Mouse (Mus musculus) midbrain, embryonic 11.5 days (tissue): ENCODE data around the gene Dnah17. TPM values are rescaled to one million over a fixed set of nuclear protein-coding genes. Genes with fewer than 3 reads are reported as not detected.

Experiments used
- ATAC-seq: fragments of 200-750 bp; cut with Nextera tagmentation; 2 replicates; pipeline ENCODE4 v1.8.0; 2017; ENCODE audit warnings: moderate TSS enrichment, moderate library complexity; ENCODE audit not compliant: low FRiP score
- DNase-seq: peaks from one replicate; pipeline ENCODE4 v3.0.0; 2015; ENCODE audit warnings: low spot score; ENCODE audit errors: missing footprints
- H3K27ac ChIP-seq: fragments of 300-500 bp; sonication (generic); 2 replicates; pipeline ENCODE4 v1.5.1; 2014; ENCODE audit warnings: low read depth, low read length
- H3K27me3 ChIP-seq: fragments of 300-500 bp; sonication (generic); 2 replicates; pipeline ENCODE4 v1.6.1; 2014; ENCODE audit warnings: mild to moderate bottlenecking, low read length, moderate library complexity, mixed read lengths; ENCODE audit not compliant: control insufficient read depth, insufficient read depth
- H3K36me3 ChIP-seq: fragments of 300-500 bp; sonication (generic); 2 replicates; pipeline ENCODE4 v1.6.1; 2014; ENCODE audit warnings: mild to moderate bottlenecking, low read length, moderate library complexity, mixed read lengths; ENCODE audit not compliant: control insufficient read depth, insufficient read depth
- H3K4me1 ChIP-seq: fragments of 300-500 bp; sonication (generic); 2 replicates; pipeline ENCODE4 v1.6.1; 2014; ENCODE audit warnings: low read length; ENCODE audit not compliant: control insufficient read depth, insufficient read depth
- H3K4me2 ChIP-seq: fragments of 300-500 bp; sonication (generic); 2 replicates; pipeline ENCODE4 v1.6.1; 2014; ENCODE audit warnings: mild to moderate bottlenecking, moderate library complexity
- H3K4me3 ChIP-seq: fragments of 300-500 bp; sonication (generic); 2 replicates; pipeline ENCODE4 v1.5.1; 2014; ENCODE audit warnings: low read depth, low read length
- H3K9ac ChIP-seq: fragments of 300-500 bp; sonication (generic); 2 replicates; pipeline ENCODE4 v1.6.1; 2014; ENCODE audit warnings: low read length
- H3K9me3 ChIP-seq: fragments of 300-500 bp; sonication (generic); 2 replicates; pipeline ENCODE4 v1.6.1; 2016; ENCODE audit warnings: low read length; ENCODE audit not compliant: control insufficient read depth
- WGBS: fragments of 180-500 bp; shearing (Covaris S2); extraction: QIAGEN DNeasy Blood & Tissue Kit; methylation state at CpG from one replicate; pipeline ENCODE4 v1.1.7; 2014; 5-methylcytosine and 5-hydroxymethylcytosine counted together
- polyA plus RNA-seq: library from polyadenylated mRNA; unstranded; fragments of >200 nt; fragmentation: Nextera tagmentation; extraction: Ambion mirVana; gene quantifications from 2 replicates; pipeline ENCODE4 v1.2.1, GENCODE M21; 2014

Dnah17 gene
- polyA plus RNA-seq, 1 experiment from 2014 or later, result 0.11 TPM

DNA sequence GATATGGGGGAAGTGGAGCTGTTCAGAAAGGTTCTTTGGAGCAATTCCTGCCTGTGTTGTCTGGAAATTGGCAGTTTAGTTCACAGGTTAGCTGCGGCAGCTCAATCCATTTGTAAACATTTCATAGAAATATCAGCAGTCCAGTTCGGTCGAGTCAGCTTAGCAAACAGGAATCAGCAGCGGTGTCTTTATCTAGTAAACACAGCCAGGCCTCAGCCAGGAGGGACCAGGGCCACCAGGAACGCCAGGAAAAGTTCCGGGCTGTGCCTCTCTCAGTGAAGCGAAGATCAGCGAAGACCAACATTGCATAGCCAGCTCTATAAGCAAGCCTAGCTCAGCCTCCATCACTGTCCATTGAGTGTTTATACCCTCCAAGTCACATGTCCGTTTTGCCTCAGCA is 99.3 kb downstream of the Dnah17 start:
- no peak overlapping the region for H3K9ac ChIP-seq
- no peaks in the 10 kb centered on the region for H3K4me1 ChIP-seq
- H3K36me3 ChIP-seq, result peaks cover 3% of the 10 kb centered on the region; the same call in 1 of the 2 replicates
- DNase-seq, result no peak
- H3K4me3 ChIP-seq, result no peak overlapping the region
- no peak overlapping the region for H3K4me2 ChIP-seq
- 94% methylated on average over 9 of the region's 9 CpGs for WGBS
- no peaks in the 10 kb centered on the region for H3K27me3 ChIP-seq
- ATAC-seq, result no peak
- H3K9me3 ChIP-seq, result no peaks in the 10 kb centered on the region
- H3K27ac ChIP-seq, result no peak overlapping the region

GRCm38 (mm10) chr11:118029170-118029569 is 101.3 kb downstream of the Dnah17 start:
- 95% methylated on average over 6 of the region's 6 CpGs for WGBS
- peaks cover 3% of the 10 kb centered on the region for H3K36me3 ChIP-seq
- no peak overlapping the region for H3K27ac ChIP-seq

DNA sequence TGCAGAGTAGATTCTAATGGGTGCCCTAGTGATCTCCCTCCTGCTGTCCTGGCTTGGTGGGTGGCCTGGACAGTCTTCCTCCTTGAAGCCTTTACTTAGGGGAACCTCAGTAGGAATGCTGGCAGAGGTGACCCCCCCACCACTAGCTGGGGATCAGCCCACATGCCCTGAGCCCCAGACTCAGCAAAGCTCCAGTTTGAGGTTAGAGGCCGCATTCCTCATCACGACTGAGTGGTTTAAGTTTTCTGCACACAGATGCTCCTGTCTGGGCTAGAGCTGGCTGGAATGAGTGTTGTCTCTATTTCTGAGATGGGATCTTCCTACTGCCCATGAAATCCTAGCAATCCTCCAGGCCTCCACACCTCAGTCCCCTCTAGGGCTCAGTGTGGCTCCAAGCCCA is 106.3 kb downstream of the Dnah17 start:
- Histone ChIP-seq H3K9me3 (no peaks in the 10 kb centered on the region), H3K4me2 (no peak overlapping the region), H3K36me3 (peaks cover 3% of the 10 kb centered on the region; the same call in 1 of the 2 replicates), H3K9ac (no peak overlapping the region), H3K27me3 (no peaks in the 10 kb centered on the region), H3K4me3 (no peak overlapping the region), H3K27ac (no peak overlapping the region), H3K4me1 (no peaks in the 10 kb centered on the region)
- no peak for ATAC-seq
- no peak for DNase-seq
- WGBS, result 87% methylated on average over 2 of the region's 2 CpGs

More at GRCm38 (mm10) chr11:118029170-118029569, 101.3 kb downstream of the Dnah17 start:
- DNase-seq (no peak), ATAC-seq (no peak)
- no peaks in the 10 kb centered on the region for H3K4me1 ChIP-seq
- H3K9me3 ChIP-seq, result no peaks in the 10 kb centered on the region
- H3K27me3 ChIP-seq, result no peaks in the 10 kb centered on the region
- H3K9ac ChIP-seq, result no peak overlapping the region
- H3K4me2 ChIP-seq, result no peak overlapping the region
- H3K4me3 ChIP-seq, result no peak overlapping the region

- no peak for ATAC-seq
- Histone ChIP-seq H3K27me3 (no peaks in the 10 kb centered on the region), H3K9ac (no peak overlapping the region), H3K4me2 (no peak overlapping the region), H3K4me3 (no peak overlapping the region), H3K9me3 (no peaks in the 10 kb centered on the region), H3K4me1 (no peaks in the 10 kb centered on the region), H3K27ac (no peak overlapping the region), H3K36me3 (peaks cover 3% of the 10 kb centered on the region; the same call in 1 of the 2 replicates)
- no peak for DNase-seq
- WGBS, result 91% methylated on average over 7 of the region's 7 CpGs
Measured at GRCm38 (mm10) chr11:118023475-118023874, 107.0 kb downstream of the Dnah17 start.

DNA sequence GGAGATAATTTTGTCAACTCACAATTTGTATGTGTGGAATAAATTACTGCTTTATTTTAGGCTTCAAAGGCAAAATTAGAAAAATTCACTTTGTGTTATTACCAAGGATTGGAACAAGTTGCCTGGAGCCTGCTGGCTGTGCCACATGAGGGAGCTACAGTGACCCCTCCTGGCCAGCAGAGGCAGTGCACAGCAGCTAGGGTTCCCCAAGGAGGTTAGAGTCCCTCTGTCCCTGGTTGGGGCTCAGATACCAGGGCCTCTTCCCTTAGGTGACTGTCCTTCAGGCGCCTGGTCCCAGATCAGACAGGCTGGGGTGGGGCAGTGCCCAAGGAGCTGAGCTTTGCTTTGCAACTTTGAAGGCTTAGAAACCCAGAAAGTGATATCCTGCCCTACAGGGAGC is 108.6 kb downstream of the Dnah17 start:
- Histone ChIP-seq H3K27me3 (no peaks in the 10 kb centered on the region), H3K4me3 (no peak overlapping the region), H3K9me3 (no peaks in the 10 kb centered on the region), H3K4me1 (no peaks in the 10 kb centered on the region), H3K36me3 (peaks cover 3% of the 10 kb centered on the region; the same call in 1 of the 2 replicates), H3K27ac (no peak overlapping the region), H3K9ac (no peak overlapping the region), H3K4me2 (no peak overlapping the region)
- WGBS, result 56% methylated on average over 1 of the region's 1 CpGs
- ATAC-seq (0 out of 2 replicates have a peak, but pooled peaks have one; percentile 46), DNase-seq (peak; percentile 96)

DNA sequence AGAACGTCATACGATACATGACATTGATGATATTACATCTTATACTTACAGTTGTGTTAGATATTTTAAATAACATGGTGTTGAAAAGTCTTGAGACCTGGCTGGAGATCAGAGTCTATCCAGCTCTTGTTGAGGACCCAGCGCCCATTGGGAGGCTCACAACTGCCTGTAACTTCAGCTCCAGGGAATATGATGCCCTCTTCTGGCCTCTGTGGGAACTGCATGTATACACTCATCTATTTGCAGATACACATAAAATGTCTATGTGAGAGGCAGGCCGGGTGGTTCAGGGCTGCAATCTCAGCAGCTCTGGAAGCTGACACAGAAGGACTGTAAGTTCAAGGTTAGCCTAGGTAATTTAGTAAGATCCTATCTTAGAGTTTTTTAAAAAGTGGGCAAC is 112.1 kb downstream of the Dnah17 start:
- WGBS, result 94% methylated on average over 4 of the region's 4 CpGs
- DNase-seq (no peak), ATAC-seq (no peak)

GRCm38 (mm10) chr11:118015381-118016145 is 114.9 kb downstream of the Dnah17 start:
- H3K9me3 ChIP-seq, result no peaks in the 10 kb centered on the region
- H3K27ac ChIP-seq, result no peak overlapping the region
- H3K4me1 ChIP-seq, result no peaks in the 10 kb centered on the region
- 0 out of 2 replicates have a peak, but pooled peaks cover 3% of the 10 kb centered on the region for H3K36me3 ChIP-seq
- WGBS, result 92% methylated on average over 8 of the region's 8 CpGs
- no peak overlapping the region for H3K9ac ChIP-seq
- ATAC-seq (no peak), DNase-seq (no peak)
- H3K4me3 ChIP-seq, result no peak overlapping the region
- H3K4me2 ChIP-seq, result no peak overlapping the region
- H3K27me3 ChIP-seq, result no peaks in the 10 kb centered on the region

More for the DNA sequence above, 112.1 kb downstream of the Dnah17 start:
- Histone ChIP-seq H3K9ac (no peak overlapping the region), H3K4me3 (no peak overlapping the region), H3K9me3 (no peaks in the 10 kb centered on the region), H3K36me3 (0 out of 2 replicates have a peak, but pooled peaks cover 3% of the 10 kb centered on the region), H3K27me3 (no peaks in the 10 kb centered on the region), H3K4me2 (no peak overlapping the region), H3K27ac (no peak overlapping the region), H3K4me1 (no peaks in the 10 kb centered on the region)

DNA sequence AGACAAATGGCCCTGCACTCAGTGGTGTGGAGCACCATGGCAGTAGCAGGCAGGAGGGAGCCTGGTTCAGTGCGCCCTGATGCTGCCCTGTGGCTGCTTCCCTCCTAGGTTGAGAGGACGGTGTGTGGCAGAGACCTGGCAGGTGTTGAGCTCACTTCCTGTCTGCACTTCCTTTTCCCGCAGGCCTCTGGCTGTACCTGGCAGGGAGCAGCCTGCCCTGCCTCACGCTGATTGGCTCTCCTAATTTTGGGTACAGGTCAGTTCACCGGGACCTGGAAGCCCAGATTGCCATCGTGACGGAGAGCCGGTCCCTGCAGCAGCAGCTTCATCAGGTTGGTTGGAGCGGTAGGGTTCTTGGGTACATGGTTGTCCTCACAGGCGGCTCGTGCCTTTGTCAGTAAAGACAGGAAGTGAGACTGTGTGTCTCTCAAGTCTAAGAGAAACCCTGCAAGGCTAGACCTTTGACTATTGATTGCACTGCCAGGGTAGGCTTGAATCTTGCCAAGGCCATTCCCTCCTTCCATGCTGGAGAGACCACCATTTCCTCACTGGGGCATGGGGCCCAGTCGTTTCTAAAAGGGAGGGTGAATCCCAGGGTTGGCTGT is 115.9 kb downstream of the Dnah17 start:
- Histone ChIP-seq H3K36me3 (no peaks in the 10 kb centered on the region), H3K4me2 (no peak overlapping the region), H3K27ac (no peak overlapping the region), H3K27me3 (no peaks in the 10 kb centered on the region), H3K4me1 (0 out of 2 replicates have a peak, but pooled peaks cover under 1% of the 10 kb centered on the region), H3K4me3 (no peak overlapping the region), H3K9ac (no peak overlapping the region), H3K9me3 (no peaks in the 10 kb centered on the region)
- ATAC-seq, result no peak
- 91% methylated on average over 12 of the region's 12 CpGs for WGBS
- no peak for DNase-seq

DNA sequence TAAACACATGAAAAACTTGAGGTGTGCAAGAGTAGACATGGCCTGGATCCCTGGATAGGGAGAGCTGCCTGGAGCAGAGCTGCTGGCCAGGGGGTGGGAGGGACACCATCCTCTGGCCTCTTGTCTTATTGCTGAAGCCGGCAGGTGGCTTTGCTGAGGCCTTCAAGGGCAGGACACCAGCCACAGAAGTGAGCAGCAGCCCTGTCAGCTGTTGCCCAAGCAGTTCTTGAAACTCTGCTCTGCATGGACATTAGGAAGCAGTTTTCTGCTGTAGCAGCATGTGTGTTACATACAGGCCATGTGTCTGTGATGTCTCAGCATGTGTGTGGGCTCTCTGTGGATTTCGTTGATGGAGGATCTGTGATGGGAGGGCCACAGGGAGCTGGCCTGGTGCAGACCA is 117.1 kb downstream of the Dnah17 start:
- no peaks in the 10 kb centered on the region for H3K27me3 ChIP-seq
- H3K27ac ChIP-seq, result no peak overlapping the region
- no peak overlapping the region for H3K4me3 ChIP-seq
- no peaks in the 10 kb centered on the region for H3K9me3 ChIP-seq
- no peak overlapping the region for H3K9ac ChIP-seq
- ATAC-seq (no peak), DNase-seq (no peak)
- H3K4me2 ChIP-seq, result no peak overlapping the region
- no peaks in the 10 kb centered on the region for H3K36me3 ChIP-seq
- peaks cover 5% of the 10 kb centered on the region; the same call in 1 of the 2 replicates for H3K4me1 ChIP-seq
- 77% methylated on average over 2 of the region's 2 CpGs for WGBS
